Mouse (Mus musculus): Measurements from ENCODE around the gene Plekha8.
A peak's percentile ranks its signal among the peaks of the same experiment; 100 is the strongest.

Gene Plekha8

DNA sequence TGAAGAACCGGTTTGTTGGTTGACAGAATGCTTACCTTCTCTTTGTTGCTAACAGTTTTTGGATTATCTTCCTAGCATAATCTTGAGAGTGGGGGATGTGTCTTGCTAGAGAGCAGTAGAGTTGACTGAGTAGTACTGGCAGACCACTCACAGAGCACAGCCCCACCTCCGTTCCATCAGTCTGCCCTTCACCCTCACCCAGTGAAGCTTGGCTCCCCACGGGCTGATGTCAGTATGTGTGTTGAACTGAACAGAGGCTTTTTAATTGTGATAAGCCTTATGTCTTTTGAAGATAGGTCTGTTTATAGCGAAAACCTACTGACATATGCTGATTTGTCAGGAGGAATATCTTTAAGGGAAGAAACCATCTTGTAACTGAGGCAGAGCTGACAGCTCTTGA lies 48.3 kb downstream of the Plekha8 start:
- DNase-seq (ENCODE audit: low spot score in 2 of 2): no peak

- DNase-seq (ENCODE audit: low spot score in 2 of 2): no peak
Observed at GRCm38 (mm10) chr6:54655471-54656095, 60.7 kb downstream of the Plekha8 start.

- DNase-seq (ENCODE audit: low spot score in 2 of 2): no peak
Observed at GRCm38 (mm10) chr6:54657861-54658260, 63.0 kb downstream of the Plekha8 start.

GRCm38 (mm10) chr6:54669868-54670267 lies 75.0 kb downstream of the Plekha8 start:
- no peak for DNase-seq (ENCODE audit: low spot score in 2 of 2)

DNA sequence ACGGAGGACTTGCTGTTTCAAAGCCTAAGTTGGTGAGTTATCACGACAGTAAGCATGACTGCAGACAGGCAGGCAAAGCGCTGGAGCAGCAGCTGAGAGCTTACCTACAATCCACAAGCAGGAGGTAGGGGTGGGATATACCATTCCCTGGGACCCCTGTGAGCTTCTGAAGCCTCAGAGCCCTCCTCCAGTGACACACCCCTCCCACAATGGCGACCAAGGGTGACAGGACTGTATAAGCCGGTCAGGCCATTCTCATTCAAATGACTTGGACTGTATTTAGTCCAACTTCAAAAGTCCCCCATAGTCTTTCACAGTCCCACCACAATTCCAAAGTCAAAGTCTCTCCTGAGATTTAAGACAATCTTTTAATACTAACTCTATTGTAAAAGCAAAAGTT lies 78.0 kb downstream of the Plekha8 start:
- DNase-seq (ENCODE audit: low spot score in 2 of 2): no peak

- no peak for DNase-seq (ENCODE audit: low spot score in 2 of 2)
Observed at GRCm38 (mm10) chr6:54679686-54680085, 84.8 kb downstream of the Plekha8 start.

DNA sequence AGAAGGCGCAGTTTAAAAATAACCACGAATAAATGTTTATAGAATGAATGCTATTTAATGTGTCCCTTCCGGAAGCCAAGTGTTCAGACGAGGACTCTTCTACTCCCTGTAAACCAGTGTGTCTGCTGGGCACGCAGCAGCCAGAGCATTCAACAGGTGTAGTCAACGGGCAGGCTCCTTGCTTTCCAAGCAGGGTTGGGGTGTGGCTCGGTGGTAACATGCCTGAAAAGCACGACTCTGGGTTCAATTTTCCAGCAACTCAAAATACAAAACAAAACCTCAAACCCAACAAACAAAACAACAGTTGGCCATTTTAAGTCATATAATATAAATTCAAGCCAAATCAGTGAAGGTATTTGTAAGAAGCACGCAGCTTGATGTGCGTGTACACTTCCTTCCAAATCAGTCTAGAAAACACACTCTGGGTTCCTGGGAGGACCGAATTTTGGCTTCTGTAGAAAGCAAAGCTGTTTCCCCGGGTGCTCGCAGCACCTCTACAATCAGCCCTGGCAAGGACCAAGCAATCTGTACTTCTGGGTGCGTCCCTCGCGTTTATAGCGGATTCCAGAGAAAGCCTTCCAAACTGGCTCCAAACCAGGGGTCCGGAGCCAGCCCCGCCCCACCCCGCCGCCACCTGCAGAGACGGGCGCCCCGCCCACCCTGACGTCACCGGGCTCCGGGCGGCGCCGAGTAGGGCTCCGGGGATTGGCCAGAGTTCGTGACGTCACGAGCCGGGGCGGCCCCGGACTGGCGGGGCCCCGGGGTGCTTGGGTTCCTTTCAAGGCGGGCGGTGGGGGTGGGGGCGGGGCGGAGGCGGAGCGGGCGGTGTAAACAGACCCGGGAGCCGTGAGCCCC lies 86.2 kb downstream of the Plekha8 start, which contains the start of gene Mturn:
Mturn (plus strand) TSS at position 734 of the 855 bp plus-strand sequence.
- DNase-seq (ENCODE audit: low spot score in 2 of 2): peak; percentile 96

- DNase-seq (ENCODE audit: low spot score in 2 of 2): no peak
Observed at GRCm38 (mm10) chr6:54681746-54682428, 87.0 kb downstream of the Plekha8 start.

GRCm38 (mm10) chr6:54684085-54684484 lies 89.2 kb downstream of the Plekha8 start:
- DNase-seq (ENCODE audit: low spot score in 2 of 2): no peak

DNA sequence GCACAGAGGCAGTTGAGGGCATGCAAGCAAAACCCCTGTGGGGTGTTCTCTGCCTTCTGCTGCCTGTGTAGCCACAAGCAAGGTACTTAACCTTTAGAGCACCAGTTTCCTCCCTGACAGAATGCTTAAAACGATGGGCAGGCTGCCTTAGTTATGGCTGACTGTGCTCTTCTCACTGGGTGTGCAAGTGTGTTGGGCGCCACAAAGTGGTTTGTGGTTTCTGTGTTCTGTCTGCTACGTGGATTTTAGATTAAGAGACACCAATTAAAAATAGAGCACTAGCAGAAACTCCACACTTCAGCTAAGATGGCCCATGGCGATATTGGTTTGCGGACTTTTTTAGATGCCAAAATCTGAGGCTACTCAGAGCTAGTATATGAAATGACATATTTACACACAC lies 90.2 kb downstream of the Plekha8 start:
- DNase-seq (ENCODE audit: low spot score in 2 of 2): no peak

DNA sequence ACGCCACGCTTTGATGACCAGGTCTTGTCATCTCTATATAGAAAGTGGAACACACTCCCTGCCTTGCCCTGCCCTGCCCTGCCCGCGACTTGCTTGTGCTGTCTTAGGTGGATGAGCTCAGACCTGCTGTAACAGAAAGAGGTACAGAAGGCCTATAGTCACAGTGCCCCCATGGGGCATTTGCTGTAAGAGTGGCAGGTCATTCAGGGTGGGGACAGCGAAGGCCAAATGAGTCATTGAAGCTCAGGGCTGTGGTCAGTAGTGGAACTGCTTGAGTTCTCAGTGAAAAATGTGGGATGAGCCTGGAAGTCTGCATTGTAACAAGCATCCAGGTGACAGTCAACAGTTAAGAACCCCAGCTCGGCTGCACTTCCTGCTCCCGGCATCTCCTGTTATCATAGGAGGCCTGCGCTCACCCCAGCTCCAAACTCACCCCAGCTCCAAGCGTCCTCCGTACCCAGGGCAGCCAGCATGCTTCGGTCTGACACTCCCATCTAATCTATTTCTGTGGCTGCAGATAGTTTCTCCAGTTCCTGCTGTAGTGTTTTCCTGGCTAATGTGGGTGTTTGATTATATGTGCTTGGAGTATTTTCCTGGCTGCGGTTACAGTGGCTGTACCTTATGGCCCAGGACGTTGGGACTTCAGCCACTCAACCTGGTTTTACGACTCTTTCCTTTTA lies 90.9 kb downstream of the Plekha8 start:
- no peak for DNase-seq (ENCODE audit: low spot score in 2 of 2)

GRCm38 (mm10) chr6:54686946-54687737 lies 92.2 kb downstream of the Plekha8 start:
- no peak for DNase-seq (ENCODE audit: low spot score in 2 of 2)

DNA sequence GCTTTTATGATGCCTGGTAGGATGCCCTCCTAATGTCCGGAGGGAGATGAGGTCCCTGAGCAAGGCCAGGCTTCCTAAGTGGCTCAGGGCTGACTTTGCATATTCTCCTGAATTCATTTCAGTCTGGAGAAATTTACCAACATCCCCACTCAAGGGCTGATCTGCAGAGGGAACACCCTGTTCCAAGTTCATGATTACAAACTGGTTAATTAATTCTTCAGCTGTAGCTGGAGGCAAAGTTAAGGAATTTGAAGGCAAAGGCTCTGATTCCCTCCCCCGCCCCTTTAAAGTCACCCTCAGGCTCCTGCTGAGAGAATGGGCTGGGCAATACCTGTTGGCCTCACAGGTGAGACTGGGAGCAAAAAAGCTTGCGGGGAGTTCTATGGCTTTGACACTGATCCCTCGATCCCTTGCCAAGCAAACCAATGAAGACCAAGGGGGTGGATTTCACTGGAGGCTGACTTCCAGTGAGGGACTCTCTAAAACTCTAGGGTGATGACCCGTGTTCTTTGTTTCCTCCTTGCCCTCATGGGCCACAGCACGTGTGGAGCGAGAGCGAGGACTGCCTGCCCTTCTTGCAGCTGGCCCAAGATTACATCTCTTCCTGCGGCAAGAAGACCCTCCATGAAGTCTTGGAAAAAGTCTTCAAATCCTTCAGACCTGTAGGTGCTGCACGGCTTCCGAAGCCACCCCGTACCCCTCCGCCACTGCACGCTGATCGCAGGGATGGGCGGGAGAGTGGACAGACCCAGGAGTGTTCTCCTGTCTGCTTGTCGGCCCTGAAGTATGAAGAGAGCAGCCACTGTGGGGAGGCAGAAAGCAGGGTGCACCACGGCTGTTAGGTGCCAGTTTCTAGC lies 93.8 kb downstream of the Plekha8 start:
- no peak for DNase-seq (ENCODE audit: low spot score in 2 of 2)

GRCm38 (mm10) chr6:54689686-54690085 lies 94.8 kb downstream of the Plekha8 start:
- no peak for DNase-seq (ENCODE audit: low spot score in 2 of 2)

- no peak for DNase-seq (ENCODE audit: low spot score in 2 of 2)
Observed at GRCm38 (mm10) chr6:54690838-54691237, 95.9 kb downstream of the Plekha8 start.

GRCm38 (mm10) chr6:54691368-54692116 lies 96.6 kb downstream of the Plekha8 start:
- no peak for DNase-seq (ENCODE audit: low spot score in 2 of 2)

DNA sequence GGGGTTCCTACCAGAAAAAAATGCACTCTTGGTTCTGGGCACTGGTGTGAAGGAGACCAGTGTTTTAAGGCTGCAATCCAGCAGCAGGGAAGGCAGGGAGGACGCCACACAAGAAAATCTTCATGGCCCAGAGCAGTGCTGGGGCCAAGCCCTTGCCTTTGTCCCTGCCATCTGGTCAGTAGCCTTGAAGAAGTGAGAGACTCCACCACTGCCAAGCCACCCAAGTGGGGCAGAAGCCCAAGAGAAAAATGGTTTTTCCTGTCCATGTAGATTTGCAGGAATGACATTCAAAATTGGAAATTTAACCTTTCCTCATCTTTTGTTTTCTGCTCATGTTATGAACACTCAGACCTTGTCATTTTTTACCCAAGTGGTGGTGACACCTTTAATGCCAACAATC lies 97.3 kb downstream of the Plekha8 start:
- DNase-seq (ENCODE audit: low spot score in 2 of 2): no peak

GRCm38 (mm10) chr6:54693286-54693685 lies 98.4 kb downstream of the Plekha8 start:
- no peak for DNase-seq (ENCODE audit: low spot score in 2 of 2)
